Mouse (Mus musculus) lung, embryonic 14.5 days (tissue): ENCODE data around the gene Bax. TPM values are rescaled to one million over a fixed set of nuclear protein-coding genes. Genes with fewer than 3 reads are reported as not detected.
A peak's percentile ranks its signal among the peaks of the same experiment; 100 is the strongest.

Experiments
- ATAC-seq: fragments of 200-750 bp; cut with Nextera tagmentation; 2 replicates; pipeline ENCODE4 v1.8.0; 2017; ENCODE audit warnings: mild to moderate bottlenecking, moderate TSS enrichment, moderate library complexity; ENCODE audit not compliant: insufficient read depth
- DNase-seq: peaks from one replicate; pipeline ENCODE4 v3.0.0-alpha.2; 2015
- H3K27ac ChIP-seq: fragments of 300-500 bp; sonication (generic); 2 replicates; pipeline ENCODE4 v1.5.1; 2014; ENCODE audit warnings: low read depth, mild to moderate bottlenecking, moderate library complexity
- H3K27me3 ChIP-seq: fragments of 300-500 bp; sonication (generic); 2 replicates; pipeline ENCODE4 v1.6.1; 2014; ENCODE audit warnings: low read length, control low read depth; ENCODE audit not compliant: insufficient read depth
- H3K36me3 ChIP-seq: fragments of 300-500 bp; sonication (generic); 2 replicates; pipeline ENCODE4 v1.6.1; 2014; ENCODE audit warnings: control low read depth; ENCODE audit not compliant: insufficient read depth
- H3K4me1 ChIP-seq: fragments of 300-500 bp; sonication (generic); 2 replicates; pipeline ENCODE4 v1.6.1; 2014; ENCODE audit warnings: antibody characterized with exemption, control low read depth; ENCODE audit not compliant: insufficient read depth
- H3K4me2 ChIP-seq: fragments of 300-500 bp; sonication (generic); 2 replicates; pipeline ENCODE4 v1.6.1; 2014; ENCODE audit warnings: mild to moderate bottlenecking
- H3K4me3 ChIP-seq: fragments of 300-500 bp; sonication (generic); 2 replicates; pipeline ENCODE4 v1.5.1; 2014; ENCODE audit warnings: low read depth, low read length
- H3K9ac ChIP-seq: fragments of 300-500 bp; sonication (generic); 2 replicates; pipeline ENCODE4 v1.6.1; 2014
- H3K9me3 ChIP-seq: fragments of 300-500 bp; sonication (generic); 2 replicates; pipeline ENCODE4 v1.6.1; 2016; ENCODE audit warnings: low read depth, low read length, control low read depth
- CTCF ChIP-seq: IDR thresholded peaks from 2 replicates; pipeline ENCODE4 v1.5.1; 2016; ENCODE audit warnings: antibody characterized with exemption, low read depth
- WGBS: fragments of 180-500 bp; shearing (Covaris S2); extraction: QIAGEN DNeasy Blood & Tissue Kit; methylation state at CpG from one replicate; pipeline ENCODE4 v1.1.7; 2014; 5-methylcytosine and 5-hydroxymethylcytosine counted together
- polyA plus RNA-seq: library from polyadenylated mRNA; unstranded; fragments of >200 nt; fragmentation: Nextera tagmentation; extraction: Ambion mirVana; gene quantifications from 2 replicates; pipeline ENCODE4 v1.2.1, GENCODE M21; 2014

Gene Bax
- polyA plus RNA-seq, 1 experiment from 2014 or later, result 135 TPM

GRCm38 (mm10) chr7:45478774-45479173, 12.1 kb upstream of the Bax start:
- H3K4me2 ChIP-seq, result no peak overlapping the region
- no peaks in the 10 kb centered on the region for H3K9me3 ChIP-seq
- H3K4me1 ChIP-seq, result no peaks in the 10 kb centered on the region
- H3K9ac ChIP-seq, result no peak overlapping the region
- H3K4me3 ChIP-seq, result no peak overlapping the region
- H3K27ac ChIP-seq, result no peak overlapping the region
- H3K27me3 ChIP-seq, result no peaks in the 10 kb centered on the region
- DNase-seq (no peak), ATAC-seq (no peak)
- TF ChIP-seq CTCF, result no peak
- H3K36me3 ChIP-seq, result no peaks in the 10 kb centered on the region
- 93% methylated on average over 7 of the region's 7 CpGs for WGBS

GRCm38 (mm10) chr7:45477003-45477402, 10.3 kb upstream of the Bax start:
- ATAC-seq (no peak), DNase-seq (peak; percentile 84)
- TF ChIP-seq CTCF, result peak; percentile 73
- H3K27ac ChIP-seq, result no peak overlapping the region
- no peak overlapping the region for H3K4me3 ChIP-seq
- H3K9ac ChIP-seq, result no peak overlapping the region
- H3K4me1 ChIP-seq, result no peaks in the 10 kb centered on the region
- H3K36me3 ChIP-seq, result no peaks in the 10 kb centered on the region
- H3K4me2 ChIP-seq, result no peak overlapping the region
- H3K27me3 ChIP-seq, result no peaks in the 10 kb centered on the region
- H3K9me3 ChIP-seq, result no peaks in the 10 kb centered on the region
- 8% methylated on average over 3 of the region's 3 CpGs for WGBS

- H3K4me2 ChIP-seq, result no peak overlapping the region
- no peak overlapping the region for H3K9ac ChIP-seq
- 49% methylated on average over 1 of the region's 1 CpGs for WGBS
- H3K9me3 ChIP-seq, result no peaks in the 10 kb centered on the region
- ATAC-seq (no peak), DNase-seq (no peak)
- H3K4me1 ChIP-seq, result no peaks in the 10 kb centered on the region
- no peaks in the 10 kb centered on the region for H3K27me3 ChIP-seq
- H3K27ac ChIP-seq, result no peak overlapping the region
- no peak for TF ChIP-seq CTCF
- H3K4me3 ChIP-seq, result no peak overlapping the region
- no peaks in the 10 kb centered on the region for H3K36me3 ChIP-seq
Measured at GRCm38 (mm10) chr7:45476453-45476852, 9.8 kb upstream of the Bax start.

- no peaks in the 10 kb centered on the region for H3K36me3 ChIP-seq
- H3K27me3 ChIP-seq, result no peaks in the 10 kb centered on the region
- peak overlapping the region; percentile 50 for H3K4me2 ChIP-seq
- H3K9ac ChIP-seq, result peak overlapping the region; percentile 21; the same call in 1 of the 2 replicates
- H3K27ac ChIP-seq, result no peak overlapping the region
- H3K9me3 ChIP-seq, result no peaks in the 10 kb centered on the region
- TF ChIP-seq CTCF, result no peak
- ATAC-seq (peak; percentile 5; the same call in 1 of the 2 replicates), DNase-seq (peak; percentile 59)
- H3K4me1 ChIP-seq, result no peaks in the 10 kb centered on the region
- WGBS, result 53% methylated on average over 16 of the region's 16 CpGs
- peak overlapping the region; percentile 14; the same call in 1 of the 2 replicates for H3K4me3 ChIP-seq
Measured at GRCm38 (mm10) chr7:45475291-45475969, 8.7 kb upstream of the Bax start.

DNA sequence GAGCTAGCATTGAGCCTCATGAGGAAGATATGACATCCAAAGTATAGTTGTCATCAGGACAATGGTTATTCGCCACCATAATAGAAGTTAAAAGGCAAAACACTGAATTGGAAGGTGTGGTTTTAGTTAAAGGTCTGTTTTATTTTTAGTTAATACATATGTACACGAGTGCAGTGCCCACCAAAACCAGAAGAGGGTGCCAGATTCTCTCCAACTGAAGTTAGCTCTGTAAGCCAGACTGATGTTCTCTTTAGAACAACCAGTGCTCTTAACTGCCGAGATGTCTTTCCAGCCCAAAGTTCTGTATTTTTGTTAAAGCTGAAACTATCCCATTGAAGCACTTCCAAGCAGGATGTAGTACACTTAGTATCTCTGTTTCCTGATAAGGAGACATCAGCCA, 4.2 kb upstream of the Bax start:
- Histone ChIP-seq H3K4me1 (no peaks in the 10 kb centered on the region), H3K36me3 (no peaks in the 10 kb centered on the region), H3K27ac (no peak overlapping the region), H3K4me3 (no peak overlapping the region), H3K27me3 (no peaks in the 10 kb centered on the region), H3K9me3 (no peaks in the 10 kb centered on the region), H3K4me2 (no peak overlapping the region), H3K9ac (no peak overlapping the region)
- peak; percentile 83 for TF ChIP-seq CTCF
- peak; percentile 96 for DNase-seq
- ATAC-seq, result no peak
- WGBS, result 8% methylated on average over 3 of the region's 3 CpGs

DNA sequence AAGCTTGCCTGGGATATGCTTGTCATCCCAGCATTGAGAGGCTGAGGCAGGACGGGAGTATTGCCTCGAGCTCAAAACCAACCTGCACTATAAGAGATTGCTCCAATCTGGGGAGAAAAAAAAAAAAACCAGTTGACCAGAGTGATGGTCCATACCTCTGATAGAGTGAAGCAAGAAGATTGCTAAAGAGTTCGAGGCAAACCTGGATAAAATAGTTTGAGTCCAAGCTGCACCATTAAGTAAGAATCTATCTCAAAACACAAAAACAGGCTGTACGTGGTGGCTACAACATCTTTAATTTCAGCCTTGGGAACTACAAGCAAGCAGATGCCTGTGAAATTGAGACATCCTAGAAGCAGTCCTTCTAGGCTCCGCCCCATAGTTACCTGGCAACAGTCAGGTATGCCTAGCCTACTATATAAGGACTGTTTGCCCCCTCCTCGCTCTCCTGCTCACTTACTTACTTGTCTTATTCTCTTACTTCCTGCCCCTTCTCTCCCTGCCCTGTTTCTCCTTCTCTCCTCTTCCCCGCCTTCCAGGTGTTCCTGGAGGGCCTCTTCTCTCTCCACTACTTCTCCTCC, 482 bp upstream of the Bax start:
- Histone ChIP-seq H3K4me2 (peak overlapping the region; percentile 94), H3K9me3 (no peaks in the 10 kb centered on the region), H3K27ac (peak overlapping the region; percentile 40; the same call in 1 of the 2 replicates), H3K36me3 (peaks cover 35% of the 10 kb centered on the region), H3K4me1 (no peaks in the 10 kb centered on the region), H3K27me3 (no peaks in the 10 kb centered on the region), H3K4me3 (peak overlapping the region; percentile 87), H3K9ac (peak overlapping the region; percentile 28; the same call in 1 of the 2 replicates)
- no peak for TF ChIP-seq CTCF
- ATAC-seq, result peak; percentile 43; the same call in 1 of the 2 replicates
- WGBS, result 27% methylated on average over 7 of the region's 7 CpGs
- peak; percentile 76 for DNase-seq

- H3K36me3 ChIP-seq, result peaks cover 43% of the 10 kb centered on the region
- ATAC-seq (no peak), DNase-seq (no peak)
- H3K4me2 ChIP-seq, result peak overlapping the region; percentile 94
- peak overlapping the region; percentile 80 for H3K9ac ChIP-seq
- no peaks in the 10 kb centered on the region for H3K27me3 ChIP-seq
- peak overlapping the region; percentile 87 for H3K4me3 ChIP-seq
- TF ChIP-seq CTCF, result no peak
- WGBS, result 73% methylated on average over 9 of the region's 9 CpGs
- no peaks in the 10 kb centered on the region for H3K9me3 ChIP-seq
- H3K27ac ChIP-seq, result no peak overlapping the region
- peaks cover 6% of the 10 kb centered on the region for H3K4me1 ChIP-seq
Measured at GRCm38 (mm10) chr7:45465549-45465948, 1.1 kb downstream of the Bax start.
